Mouse (Mus musculus): Measurements from ENCODE around the gene Dixdc1. TPM values are rescaled to one million over a fixed set of nuclear protein-coding genes. Genes with fewer than 3 reads are reported as not detected.

The Dixdc1 gene
- polyA plus RNA-seq, 1 experiment from 2014 or later = 33.8 TPM

DNA sequence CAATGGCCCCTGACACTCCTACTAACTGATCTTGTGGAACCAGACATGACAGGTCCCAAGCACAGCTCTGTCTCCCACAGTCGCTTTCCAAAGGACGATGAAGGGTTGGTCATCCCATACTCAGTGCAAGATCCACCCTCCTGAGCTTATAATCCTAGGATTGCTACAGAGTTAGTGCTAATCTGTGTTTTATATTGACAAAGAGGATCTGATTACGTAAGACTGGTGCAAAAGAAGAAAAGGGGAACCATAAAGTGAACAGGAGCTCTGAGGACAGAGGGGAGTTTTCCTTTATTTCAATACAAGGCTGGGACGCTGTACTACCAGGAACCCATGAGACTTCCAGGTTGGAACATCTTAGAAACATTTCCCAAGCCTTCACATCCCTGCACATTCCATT lies 28.0 kb downstream of the Dixdc1 start:
- 93% methylated on average over 4 of the region's 4 CpGs for WGBS
- H3K36me3 ChIP-seq = peaks cover 66% of the 10 kb centered on the region
- H3K27me3 ChIP-seq (ENCODE audit: low read depth, poor library complexity, severe bottlenecking) = no peaks in the 10 kb centered on the region
- no peaks in the 10 kb centered on the region for H3K9me3 ChIP-seq (replicated peaks)
- no peak overlapping the region for H3K4me3 ChIP-seq
- no peak for DNase-seq (ENCODE audit: low spot score)
- no peak overlapping the region for H3K27ac ChIP-seq
- H3K4me1 ChIP-seq = peaks cover 13% of the 10 kb centered on the region

DNA sequence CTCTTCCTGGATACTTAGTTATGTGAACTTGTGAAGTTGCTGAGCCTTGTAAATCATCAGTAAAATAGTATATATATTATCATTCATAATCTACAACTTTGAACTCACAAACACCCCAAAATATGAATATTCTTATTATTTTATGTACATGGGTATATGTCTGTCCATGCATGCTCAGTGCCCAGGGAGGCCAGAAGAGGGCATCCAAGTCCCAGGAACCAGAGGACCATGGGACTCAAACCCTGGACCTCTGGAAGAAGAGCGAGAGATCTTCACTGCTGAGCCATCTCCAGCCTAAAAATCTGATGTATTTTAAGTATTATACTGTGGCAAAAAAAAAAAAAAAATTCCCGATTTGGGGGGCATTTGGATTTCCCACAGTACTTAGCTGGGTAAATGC lies 30.2 kb downstream of the Dixdc1 start:
- 31% methylated on average over 2 of the region's 2 CpGs for WGBS

DNA sequence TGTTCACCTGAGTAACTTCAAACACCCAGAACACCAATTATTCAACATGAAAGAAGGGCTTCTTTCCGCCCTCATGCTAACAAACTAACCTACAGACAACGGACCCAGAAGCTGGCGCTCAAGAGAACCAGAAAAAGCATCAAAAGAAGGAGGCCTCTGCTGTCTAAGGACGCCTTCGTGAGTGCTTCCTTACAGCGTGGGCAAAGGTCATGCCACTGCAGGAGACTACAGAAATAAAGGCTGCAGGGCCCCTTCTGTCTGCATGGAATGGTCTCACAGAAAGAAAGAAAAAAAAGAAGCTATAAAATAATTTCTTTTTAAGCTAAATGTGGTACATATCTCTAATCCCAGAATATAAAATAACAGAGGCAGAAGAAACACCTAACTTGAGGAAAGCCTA lies 34.4 kb downstream of the Dixdc1 start:
- H3K36me3 ChIP-seq = peaks cover 93% of the 10 kb centered on the region

More for the DNA sequence above, 30.2 kb downstream of the Dixdc1 start:
- H3K27me3 ChIP-seq (ENCODE audit: low read depth, poor library complexity, severe bottlenecking) = no peaks in the 10 kb centered on the region
- peaks cover 71% of the 10 kb centered on the region for H3K36me3 ChIP-seq
- H3K27ac ChIP-seq = no peak overlapping the region
- no peaks in the 10 kb centered on the region for H3K9me3 ChIP-seq (replicated peaks)
- peaks cover 4% of the 10 kb centered on the region for H3K4me1 ChIP-seq
- peak; percentile 54 for DNase-seq (ENCODE audit: low spot score)
- no peak overlapping the region for H3K4me3 ChIP-seq

DNA sequence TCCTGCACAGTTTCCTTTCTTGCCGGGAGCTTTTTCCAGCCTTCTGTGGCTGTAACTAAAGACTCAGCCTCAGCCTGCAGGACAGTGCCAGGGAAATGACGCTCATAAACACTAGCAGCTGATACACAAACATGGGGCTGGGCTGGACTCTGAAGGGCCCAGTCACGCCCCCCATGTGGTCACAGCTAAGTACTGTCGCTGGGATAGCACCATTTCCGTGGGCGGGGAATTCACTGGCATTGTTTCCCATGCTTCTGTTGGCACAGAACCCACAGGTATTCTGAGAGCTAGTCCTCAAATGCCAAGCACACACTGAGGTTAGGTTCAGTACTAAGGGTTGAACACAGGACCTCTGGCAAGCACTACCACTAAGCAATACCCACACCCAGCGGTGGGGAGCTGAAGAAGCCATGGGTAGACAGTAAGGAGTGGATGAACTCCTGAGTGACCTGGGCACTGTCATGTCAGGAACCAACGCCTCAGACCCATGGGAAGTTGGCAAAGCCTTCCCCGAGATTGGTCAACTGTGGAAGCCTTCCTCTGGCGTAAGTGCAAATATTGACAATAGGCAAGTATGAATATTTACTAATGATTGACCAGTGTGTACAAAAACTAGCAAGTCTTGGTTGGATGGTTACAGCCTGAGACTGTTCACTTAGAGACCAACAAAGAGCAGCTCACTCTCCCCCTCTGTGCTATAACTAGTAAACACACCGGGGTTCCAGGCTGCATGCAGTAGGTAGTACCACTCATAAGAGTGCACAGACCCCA lies 38.2 kb downstream of the Dixdc1 start:
- 63% methylated on average over 11 of the region's 11 CpGs for WGBS
- Histone ChIP-seq H3K4me1 (peaks cover 25% of the 10 kb centered on the region), H3K36me3 (peaks cover 68% of the 10 kb centered on the region), H3K9me3 (replicated peaks) (no peaks in the 10 kb centered on the region), H3K27me3 (ENCODE audit: low read depth, poor library complexity, severe bottlenecking) (peaks cover 32% of the 10 kb centered on the region), H3K27ac (no peak overlapping the region), H3K4me3 (no peak overlapping the region)
- DNase-seq (ENCODE audit: low spot score) = no peak

More for the DNA sequence above, 34.4 kb downstream of the Dixdc1 start:
- no peak for DNase-seq (ENCODE audit: low spot score)
- H3K27me3 ChIP-seq (ENCODE audit: low read depth, poor library complexity, severe bottlenecking) = peaks cover 14% of the 10 kb centered on the region
- H3K27ac ChIP-seq = no peak overlapping the region
- H3K4me3 ChIP-seq = no peak overlapping the region
- H3K4me1 ChIP-seq = no peaks in the 10 kb centered on the region
- WGBS = 66% methylated on average over 6 of the region's 6 CpGs
- H3K9me3 ChIP-seq (replicated peaks) = no peaks in the 10 kb centered on the region

DNA sequence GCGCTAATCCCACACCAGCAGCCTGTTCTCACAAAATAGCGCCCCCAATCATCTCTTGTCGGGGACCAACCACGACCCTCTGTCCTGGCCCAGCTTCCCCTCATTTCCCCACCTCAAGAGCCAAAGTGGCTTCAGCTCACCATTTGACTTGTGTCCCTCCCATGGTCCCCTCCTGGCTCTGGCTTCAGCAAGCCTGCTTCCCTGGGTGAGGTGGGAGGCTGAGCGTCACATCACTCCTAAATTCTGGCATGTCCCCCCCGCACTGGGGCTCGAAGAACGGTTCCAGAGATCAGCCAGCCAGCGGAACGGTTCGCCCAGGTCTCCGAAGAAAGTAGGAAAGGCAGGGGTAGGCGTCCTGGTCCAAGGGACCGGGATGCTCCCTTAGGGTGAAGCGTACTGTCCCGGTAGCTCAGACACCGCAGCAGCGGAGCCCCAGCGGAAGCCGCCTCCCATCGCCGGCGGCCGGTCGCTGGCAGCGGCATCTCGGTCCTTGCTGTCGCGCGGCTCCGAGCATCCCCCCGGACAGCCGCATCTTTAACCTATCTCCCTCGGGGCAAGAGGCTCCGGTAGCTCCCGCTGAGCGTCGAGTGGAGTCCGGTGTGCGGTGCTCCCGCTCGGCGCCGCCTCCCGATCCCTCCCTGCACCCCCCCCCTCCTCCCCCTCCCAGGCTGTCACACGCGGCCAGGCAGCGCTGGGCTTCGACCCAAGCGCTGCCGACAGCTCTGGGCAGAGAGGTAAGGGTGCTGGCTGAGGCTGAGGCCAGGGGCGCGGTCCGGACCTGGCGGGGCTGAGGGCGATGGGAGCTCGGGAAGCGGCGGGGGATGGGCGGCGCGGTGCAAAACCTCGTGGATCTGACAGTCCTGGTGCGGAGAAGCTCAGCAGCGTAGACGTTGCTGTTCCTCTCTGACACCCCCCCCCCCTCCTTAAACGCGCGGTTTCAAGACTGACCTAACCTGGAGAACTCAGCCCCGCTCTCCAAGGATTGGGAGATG lies 40.6 kb downstream of the Dixdc1 start:
- peak; percentile 54 for DNase-seq (ENCODE audit: low spot score)
- WGBS = 1% methylated on average over 68 of the region's 70 CpGs
- peaks cover 66% of the 10 kb centered on the region for H3K36me3 ChIP-seq
- peaks cover 32% of the 10 kb centered on the region for H3K27me3 ChIP-seq (ENCODE audit: low read depth, poor library complexity, severe bottlenecking)
- peak overlapping the region; percentile 76 for H3K27ac ChIP-seq
- peaks cover 25% of the 10 kb centered on the region for H3K4me1 ChIP-seq
- peak overlapping the region; percentile 63 for H3K4me3 ChIP-seq
- H3K9me3 ChIP-seq (replicated peaks) = no peaks in the 10 kb centered on the region

DNA sequence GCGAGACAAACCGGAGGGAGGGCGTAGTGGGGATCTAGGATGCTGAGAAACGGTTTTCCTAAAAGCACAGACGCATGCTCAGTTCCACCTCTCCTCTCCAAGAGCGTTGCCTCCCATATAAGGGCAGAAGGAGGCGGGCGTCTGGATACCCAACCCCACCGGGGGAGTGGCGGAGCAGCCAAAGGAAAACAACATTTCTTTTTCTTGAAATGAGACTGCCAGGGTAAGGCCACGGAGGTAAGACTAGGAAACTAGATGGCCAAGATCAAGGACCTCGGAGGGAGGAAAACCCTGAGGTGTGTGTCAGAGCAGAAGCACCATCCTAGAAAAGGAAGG lies 41.6 kb downstream of the Dixdc1 start:
- peaks cover 32% of the 10 kb centered on the region for H3K27me3 ChIP-seq (ENCODE audit: low read depth, poor library complexity, severe bottlenecking)
- peaks cover 66% of the 10 kb centered on the region for H3K36me3 ChIP-seq
- peaks cover 25% of the 10 kb centered on the region for H3K4me1 ChIP-seq
- DNase-seq (ENCODE audit: low spot score) = peak; percentile 59
- H3K9me3 ChIP-seq (replicated peaks) = no peaks in the 10 kb centered on the region
- H3K27ac ChIP-seq = peak overlapping the region; percentile 68; the same call in 1 of the 2 replicates
- WGBS = 4% methylated on average over 12 of the region's 12 CpGs
- peak overlapping the region; percentile 63 for H3K4me3 ChIP-seq

DNA sequence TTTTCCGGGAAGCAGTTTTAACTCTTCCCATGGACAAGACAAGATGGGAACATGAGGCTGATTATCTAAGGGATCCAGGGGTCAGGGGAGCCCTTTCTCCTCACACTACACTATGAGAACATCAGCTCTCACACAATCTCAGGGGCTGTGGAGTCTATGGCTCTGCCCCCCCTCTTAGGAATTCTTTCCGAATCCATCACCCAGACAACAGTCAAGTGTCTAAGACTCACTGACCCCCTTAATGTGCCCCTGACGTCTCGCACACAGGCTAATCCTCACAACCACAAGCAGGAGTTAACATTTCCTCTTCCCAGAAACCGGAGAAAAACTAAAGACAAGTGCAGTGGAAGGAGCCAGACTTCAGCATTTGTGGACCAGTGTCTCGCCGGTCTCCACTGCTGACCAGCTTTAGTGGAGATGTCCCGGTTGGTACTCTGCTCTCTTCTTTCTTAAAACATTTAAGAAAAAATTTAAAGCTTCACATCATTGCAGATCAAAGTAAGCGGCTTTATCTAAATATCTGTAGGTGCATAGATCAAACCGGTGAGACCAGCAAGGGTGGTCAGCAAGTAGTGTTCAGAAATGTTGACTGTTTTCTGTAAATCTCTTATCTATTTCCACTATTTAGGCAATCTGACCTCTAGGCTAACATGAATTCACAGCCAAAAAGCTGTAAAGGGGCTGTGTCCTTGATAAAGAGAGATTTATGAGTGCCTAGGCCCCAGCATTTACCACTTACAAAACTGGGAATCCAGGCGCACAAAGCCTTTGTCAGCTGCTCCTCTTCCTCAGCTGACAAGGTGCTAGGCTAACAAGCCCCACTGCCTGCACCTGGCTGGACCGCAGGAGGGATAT lies 42.2 kb downstream of the Dixdc1 start:
- peaks cover 32% of the 10 kb centered on the region for H3K27me3 ChIP-seq (ENCODE audit: low read depth, poor library complexity, severe bottlenecking)
- H3K9me3 ChIP-seq (replicated peaks) = no peaks in the 10 kb centered on the region
- H3K4me1 ChIP-seq = peaks cover 25% of the 10 kb centered on the region
- peak overlapping the region; percentile 68; the same call in 1 of the 2 replicates for H3K27ac ChIP-seq
- 67% methylated on average over 12 of the region's 12 CpGs for WGBS
- H3K36me3 ChIP-seq = peaks cover 65% of the 10 kb centered on the region
- H3K4me3 ChIP-seq = peak overlapping the region; percentile 63
- DNase-seq (ENCODE audit: low spot score) = no peak

DNA sequence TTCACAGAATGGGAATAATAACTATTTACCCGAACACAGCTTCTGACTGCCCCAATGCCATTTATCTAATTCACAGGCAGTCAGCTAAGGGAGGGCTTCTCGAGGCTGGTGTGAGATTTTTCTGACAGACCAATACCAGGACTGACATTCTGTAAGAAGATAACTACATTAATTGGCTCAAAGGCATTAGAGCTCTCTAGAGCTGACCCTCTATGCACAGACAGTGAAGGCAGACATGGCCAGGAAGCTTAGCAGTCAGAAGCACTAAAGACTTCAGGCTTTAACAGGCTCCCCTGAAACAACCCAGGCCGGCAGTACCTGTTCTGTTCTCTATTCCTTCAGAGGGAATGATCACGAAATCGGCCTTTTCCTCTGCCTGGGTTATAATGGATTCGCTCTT lies 44.2 kb downstream of the Dixdc1 start:
- 88% methylated on average over 6 of the region's 6 CpGs for WGBS
- Histone ChIP-seq H3K36me3 (peaks cover 61% of the 10 kb centered on the region), H3K4me3 (no peak overlapping the region), H3K9me3 (replicated peaks) (no peaks in the 10 kb centered on the region), H3K4me1 (peaks cover 25% of the 10 kb centered on the region), H3K27me3 (ENCODE audit: low read depth, poor library complexity, severe bottlenecking) (peaks cover 20% of the 10 kb centered on the region), H3K27ac (no peak overlapping the region)
- no peak for DNase-seq (ENCODE audit: low spot score)

DNA sequence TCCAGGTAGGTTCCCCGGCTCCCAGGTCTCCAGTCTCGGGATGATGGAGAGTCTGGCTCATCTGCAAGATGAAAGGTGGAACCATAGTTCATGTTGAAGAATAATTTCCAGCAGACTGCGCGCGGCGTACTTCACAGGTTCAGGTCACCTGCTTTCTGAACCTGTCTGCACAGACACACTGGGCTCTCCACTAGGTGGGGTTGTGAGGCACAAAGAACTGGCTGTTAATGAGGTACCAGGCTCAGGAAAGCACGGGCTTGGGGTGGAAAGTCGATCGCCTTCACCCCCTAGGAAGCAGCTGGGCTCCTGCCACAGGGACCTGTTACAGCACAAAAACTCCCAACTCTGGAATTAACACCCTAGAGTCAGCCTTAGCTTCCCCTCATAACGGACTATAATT lies 45.7 kb downstream of the Dixdc1 start:
- 21% methylated on average over 10 of the region's 10 CpGs for WGBS
- DNase-seq (ENCODE audit: low spot score) = peak; percentile 56
- Histone ChIP-seq H3K9me3 (replicated peaks) (no peaks in the 10 kb centered on the region), H3K4me1 (peaks cover 14% of the 10 kb centered on the region), H3K4me3 (no peak overlapping the region), H3K27me3 (ENCODE audit: low read depth, poor library complexity, severe bottlenecking) (peaks cover 5% of the 10 kb centered on the region; the same call in 1 of the 2 replicates), H3K36me3 (peaks cover 73% of the 10 kb centered on the region), H3K27ac (no peak overlapping the region)

DNA sequence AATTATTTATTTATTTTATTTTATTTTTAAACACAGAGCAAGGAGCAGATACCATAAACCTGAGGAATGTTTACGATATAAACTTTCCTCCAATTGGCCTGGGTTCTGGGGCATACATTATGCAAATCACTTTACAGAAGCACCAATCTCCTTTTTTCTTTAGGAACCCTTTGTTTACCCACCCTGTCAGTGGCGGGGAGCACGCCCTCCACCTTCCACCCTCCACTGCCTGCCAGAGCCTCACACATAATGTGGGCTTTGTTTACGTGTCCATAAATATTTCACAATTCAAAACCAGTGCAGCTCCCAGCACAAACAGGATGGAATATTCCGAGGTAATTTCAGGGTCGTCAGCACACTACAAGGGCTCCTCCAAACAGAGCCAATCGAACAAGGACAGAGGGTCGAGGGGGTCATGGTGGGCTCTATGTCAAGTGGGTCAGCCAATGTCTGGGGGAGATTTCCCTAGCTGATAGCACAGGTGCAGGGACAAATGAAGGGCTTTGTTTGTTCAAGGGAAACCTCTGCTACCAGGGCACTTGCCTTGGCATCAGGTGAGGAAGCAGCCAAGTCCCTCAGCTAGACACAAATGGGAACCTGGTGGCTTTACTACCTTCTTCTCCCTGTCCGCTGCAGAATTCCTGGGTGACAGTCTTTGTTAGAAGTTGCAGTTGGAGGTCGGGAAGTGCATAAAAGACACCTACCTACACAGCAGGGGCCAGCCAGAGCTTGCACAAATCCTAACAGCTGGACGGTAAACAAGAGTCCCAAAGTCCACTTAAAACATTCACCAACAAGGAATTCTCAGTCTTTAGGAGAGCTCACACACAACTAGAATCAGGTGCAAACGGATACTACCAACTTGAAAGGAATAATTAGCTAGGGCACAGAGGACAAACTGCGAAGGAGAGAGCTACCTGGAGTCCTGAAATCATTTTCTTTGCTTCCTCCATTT lies 46.4 kb downstream of the Dixdc1 start:
- 30% methylated on average over 13 of the region's 13 CpGs for WGBS
- Histone ChIP-seq H3K4me3 (no peak overlapping the region), H3K9me3 (replicated peaks) (no peaks in the 10 kb centered on the region), H3K27ac (peak overlapping the region; percentile 17; the same call in 1 of the 2 replicates), H3K36me3 (peaks cover 80% of the 10 kb centered on the region), H3K27me3 (ENCODE audit: low read depth, poor library complexity, severe bottlenecking) (no peaks in the 10 kb centered on the region), H3K4me1 (peaks cover 7% of the 10 kb centered on the region)
- DNase-seq (ENCODE audit: low spot score) = no peak

DNA sequence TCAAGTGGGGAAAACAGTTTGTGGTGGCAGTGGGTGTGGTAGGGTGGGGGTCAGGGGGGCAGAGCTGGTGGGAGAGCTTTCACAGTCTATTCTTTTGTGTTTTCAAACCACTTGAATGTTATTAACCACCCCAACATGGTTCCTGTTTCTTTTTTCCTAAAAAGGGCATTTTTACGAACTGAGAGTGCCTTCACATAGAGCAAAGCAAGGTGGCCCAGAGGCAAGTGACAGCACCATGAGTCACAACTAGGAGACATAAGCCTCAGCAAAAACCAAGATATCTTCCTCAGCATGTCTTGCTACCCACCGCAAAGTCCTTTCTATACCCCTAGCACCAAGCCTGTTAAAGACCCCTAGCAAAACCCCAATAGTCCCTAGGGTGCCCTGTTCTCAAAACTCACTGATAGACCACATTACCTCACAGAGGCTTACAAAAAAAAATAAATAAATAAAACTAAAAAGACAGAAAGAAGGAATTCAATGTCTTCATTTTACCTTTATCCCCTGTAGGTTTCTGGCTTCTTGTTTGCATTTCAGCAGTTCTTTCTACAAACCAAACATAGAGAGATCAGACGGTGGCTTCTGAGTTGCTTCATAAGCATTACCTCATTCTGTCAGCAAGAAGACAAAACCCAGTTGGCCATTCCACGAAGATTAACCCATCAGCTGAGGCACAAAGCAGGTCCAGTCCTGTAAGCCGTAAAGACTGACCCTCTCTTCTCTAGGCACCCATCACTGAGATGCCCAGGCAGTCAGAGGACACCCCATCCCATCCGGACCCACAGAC lies 52.3 kb downstream of the Dixdc1 start:
- 87% methylated on average over 6 of the region's 6 CpGs for WGBS
- Histone ChIP-seq H3K36me3 (peaks cover 96% of the 10 kb centered on the region), H3K27ac (no peak overlapping the region), H3K4me1 (no peaks in the 10 kb centered on the region), H3K9me3 (replicated peaks) (no peaks in the 10 kb centered on the region), H3K27me3 (ENCODE audit: low read depth, poor library complexity, severe bottlenecking) (no peaks in the 10 kb centered on the region), H3K4me3 (no peak overlapping the region)
- no peak for DNase-seq (ENCODE audit: low spot score)

Measured in limb, embryonic 10.5 days (tissue).